Mouse (Mus musculus) liver, postnatal 0 days (tissue): ENCODE measurements around the gene Ipo13. TPM values are rescaled to one million over a fixed set of nuclear protein-coding genes. Genes with fewer than 3 reads are reported as not detected.

ENCODE experiments used
- ATAC-seq: fragments of 200-750 bp; cut with Nextera tagmentation; 2 replicates; pipeline ENCODE4 v1.8.0; 2017; ENCODE audit warnings: mild to moderate bottlenecking, moderate library complexity
- DNase-seq: peaks from one replicate; pipeline ENCODE4 v3.0.0-alpha.2; 2016
- H3K27ac ChIP-seq: fragments of 300-500 bp; sonication (generic); 2 replicates; pipeline ENCODE4 v1.5.1; 2014; ENCODE audit warnings: antibody characterized with exemption, moderate library complexity, mild to moderate bottlenecking, low read depth
- H3K27me3 ChIP-seq: fragments of 300-500 bp; sonication (generic); 2 replicates; pipeline ENCODE4 v1.6.1; 2014; ENCODE audit warnings: low read length, control low read depth, mixed read lengths; ENCODE audit not compliant: insufficient read depth
- H3K36me3 ChIP-seq: fragments of 300-500 bp; sonication (generic); replicated peaks from 2 replicates; pipeline ENCODE4 v1.6.1; 2014; ENCODE audit warnings: mild to moderate bottlenecking, control low read depth, low read length, moderate library complexity, mixed read lengths; ENCODE audit not compliant: insufficient read depth
- H3K4me1 ChIP-seq: fragments of 300-500 bp; sonication (generic); 2 replicates; pipeline ENCODE4 v1.6.1; 2014; ENCODE audit warnings: antibody characterized with exemption, mild to moderate bottlenecking, control low read depth; ENCODE audit not compliant: insufficient read depth
- H3K4me2 ChIP-seq: fragments of 300-500 bp; sonication (generic); 2 replicates; pipeline ENCODE4 v1.6.1; 2014; ENCODE audit warnings: low read depth, mild to moderate bottlenecking, low read length, moderate library complexity, mixed read lengths
- H3K4me3 ChIP-seq: fragments of 300-500 bp; sonication (generic); 2 replicates; pipeline ENCODE4 v1.5.1; 2014; ENCODE audit warnings: low read depth, low read length
- H3K9ac ChIP-seq: fragments of 300-500 bp; sonication (generic); replicated peaks from 2 replicates; pipeline ENCODE4 v1.6.1; 2014; ENCODE audit warnings: mild to moderate bottlenecking, moderate library complexity
- H3K9me3 ChIP-seq: fragments of 300-500 bp; sonication (generic); 2 replicates; pipeline ENCODE4 v1.6.1; 2016; ENCODE audit warnings: mild to moderate bottlenecking, control low read depth, low read length, mixed read lengths
- CTCF ChIP-seq: sonication (generic); IDR thresholded peaks from 2 replicates; pipeline ENCODE4 v1.5.1; 2016; ENCODE audit warnings: antibody characterized with exemption, low read depth
- EP300 ChIP-seq: IDR thresholded peaks from 2 replicates; pipeline ENCODE4 v1.6.1; 2016; ENCODE audit warnings: antibody characterized with exemption, low read depth, mild to moderate bottlenecking
- WGBS: fragments of 180-500 bp; shearing (Covaris S2); extraction: QIAGEN DNeasy Blood & Tissue Kit; methylation state at CpG from one replicate; pipeline ENCODE4 v1.1.7; 2014; ENCODE audit not compliant: insufficient replicate concordance; 5-methylcytosine and 5-hydroxymethylcytosine counted together
- polyA plus RNA-seq: library from polyadenylated mRNA; unstranded; fragments of >200 nt; fragmentation: Nextera tagmentation; extraction: Ambion mirVana; gene quantifications from 2 replicates; pipeline ENCODE4 v1.2.1, GENCODE M21; 2015

Gene Ipo13
- polyA plus RNA-seq, 1 experiment from 2014 or later, result 7.7 TPM

DNA sequence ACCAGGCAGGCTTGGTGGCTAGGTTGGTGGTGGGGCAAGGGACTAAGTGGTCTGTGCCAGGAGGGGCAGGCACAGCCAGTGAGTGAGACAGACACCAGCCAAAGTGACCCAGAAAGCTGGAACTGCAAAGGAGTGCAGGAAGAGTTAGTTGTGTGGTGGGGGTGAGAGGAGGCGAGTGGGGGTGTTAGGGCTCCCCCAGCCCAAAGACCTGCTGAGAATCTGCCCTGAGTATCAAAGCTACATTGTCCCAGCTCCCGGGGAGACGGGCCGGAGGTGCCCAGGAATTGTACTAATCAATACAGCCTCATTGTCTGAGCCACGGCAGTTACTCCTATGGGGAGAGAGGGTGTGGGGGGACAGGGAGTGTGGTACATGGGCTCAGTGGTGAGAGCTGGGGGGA lies 65.3 kb downstream of the Ipo13 start:
- Histone ChIP-seq H3K27ac (no peak overlapping the region), H3K27me3 (no peaks in the 10 kb centered on the region), H3K4me2 (no peak overlapping the region), H3K4me1 (peaks cover 3% of the 10 kb centered on the region; the same call in 1 of the 2 replicates), H3K4me3 (no peak overlapping the region), H3K36me3 (peaks cover 32% of the 10 kb centered on the region), H3K9ac (no peak overlapping the region), H3K9me3 (no peaks in the 10 kb centered on the region)
- TF ChIP-seq CTCF, result no peak
- no peak for TF ChIP-seq EP300
- DNase-seq (no peak), ATAC-seq (no peak)
- 77% methylated on average over 5 of the region's 5 CpGs for WGBS

DNA sequence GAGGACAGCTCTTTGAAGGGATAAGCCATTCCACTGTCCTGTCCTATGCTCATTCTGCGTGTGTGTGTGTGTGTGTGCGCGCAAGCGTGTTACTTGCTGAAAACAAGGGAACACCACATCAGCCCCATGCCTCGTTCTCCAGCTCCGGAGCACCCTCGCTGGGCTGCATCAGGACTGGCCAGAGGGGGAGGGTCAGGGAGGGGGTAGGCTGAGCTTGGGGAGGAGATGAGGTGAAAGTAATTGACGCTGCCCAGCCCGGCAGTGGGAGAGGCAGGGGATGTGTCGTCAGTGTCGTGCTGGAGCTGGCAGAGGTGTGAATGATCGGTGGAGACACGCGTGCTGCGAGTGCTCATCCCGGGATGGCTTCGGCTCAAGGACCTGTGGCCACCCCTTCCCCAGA lies 65.7 kb downstream of the Ipo13 start:
- peaks cover 3% of the 10 kb centered on the region; the same call in 1 of the 2 replicates for H3K4me1 ChIP-seq
- H3K36me3 ChIP-seq, result peaks cover 37% of the 10 kb centered on the region
- no peak overlapping the region for H3K27ac ChIP-seq
- ATAC-seq (no peak), DNase-seq (no peak)
- TF ChIP-seq CTCF (no peak), EP300 (no peak)
- no peak overlapping the region for H3K9ac ChIP-seq
- no peaks in the 10 kb centered on the region for H3K27me3 ChIP-seq
- H3K4me3 ChIP-seq, result no peak overlapping the region
- WGBS, result 73% methylated on average over 17 of the region's 17 CpGs
- no peaks in the 10 kb centered on the region for H3K9me3 ChIP-seq
- H3K4me2 ChIP-seq, result no peak overlapping the region

DNA sequence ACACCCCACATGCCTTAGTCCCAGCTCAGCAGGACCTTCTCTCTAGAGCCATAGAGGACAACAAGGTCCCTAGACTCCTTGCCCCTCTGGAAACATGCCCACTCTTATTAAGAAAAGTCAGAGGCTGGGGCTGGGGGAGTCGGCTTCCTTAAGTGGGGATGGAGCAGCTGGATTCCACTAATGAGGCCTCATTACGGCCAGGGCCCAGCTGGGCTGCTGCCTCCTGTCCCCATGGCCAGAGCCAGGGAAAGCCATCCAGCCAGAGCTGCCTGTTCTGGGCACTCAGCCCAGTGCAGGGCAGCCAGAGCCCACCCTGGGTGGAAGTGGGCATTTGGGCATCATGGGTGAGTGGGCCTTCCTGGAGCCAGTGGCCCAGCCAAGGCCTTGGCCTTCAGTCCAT lies 67.8 kb downstream of the Ipo13 start:
- Histone ChIP-seq H3K27me3 (no peaks in the 10 kb centered on the region), H3K9ac (no peak overlapping the region), H3K9me3 (no peaks in the 10 kb centered on the region), H3K36me3 (peaks cover 49% of the 10 kb centered on the region), H3K27ac (no peak overlapping the region), H3K4me2 (no peak overlapping the region), H3K4me1 (peaks cover 3% of the 10 kb centered on the region; the same call in 1 of the 2 replicates), H3K4me3 (no peak overlapping the region)
- DNase-seq (no peak), ATAC-seq (no peak)
- 69% methylated on average over 2 of the region's 2 CpGs for WGBS
- TF ChIP-seq EP300 (no peak), CTCF (no peak)

DNA sequence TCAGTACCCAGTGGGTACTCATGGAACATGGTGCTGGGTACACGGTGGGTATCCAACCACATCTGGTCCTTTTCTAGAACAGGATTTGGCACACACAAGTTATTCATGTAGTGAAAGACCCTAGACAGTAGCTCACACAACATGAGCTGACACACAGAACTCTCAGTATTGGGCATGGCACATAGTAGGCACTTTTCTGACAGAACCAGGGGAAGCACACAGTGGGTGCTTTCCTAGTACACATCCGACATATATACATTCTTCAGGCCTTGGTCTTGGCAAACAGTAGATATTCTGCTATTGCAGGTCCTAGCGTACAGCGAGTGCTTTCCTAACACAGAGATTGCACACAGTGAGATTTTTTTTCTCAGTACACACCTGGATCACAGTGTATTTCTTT lies 68.5 kb downstream of the Ipo13 start:
- Histone ChIP-seq H3K36me3 (peaks cover 49% of the 10 kb centered on the region), H3K4me3 (no peak overlapping the region), H3K4me2 (no peak overlapping the region), H3K27ac (no peak overlapping the region), H3K27me3 (no peaks in the 10 kb centered on the region), H3K4me1 (no peaks in the 10 kb centered on the region; the same call in 1 of the 2 replicates), H3K9ac (no peak overlapping the region), H3K9me3 (no peaks in the 10 kb centered on the region)
- no peak for ATAC-seq
- no peak for TF ChIP-seq CTCF
- no peak for TF ChIP-seq EP300
- DNase-seq, result no peak
- 96% methylated on average over 4 of the region's 4 CpGs for WGBS

DNA sequence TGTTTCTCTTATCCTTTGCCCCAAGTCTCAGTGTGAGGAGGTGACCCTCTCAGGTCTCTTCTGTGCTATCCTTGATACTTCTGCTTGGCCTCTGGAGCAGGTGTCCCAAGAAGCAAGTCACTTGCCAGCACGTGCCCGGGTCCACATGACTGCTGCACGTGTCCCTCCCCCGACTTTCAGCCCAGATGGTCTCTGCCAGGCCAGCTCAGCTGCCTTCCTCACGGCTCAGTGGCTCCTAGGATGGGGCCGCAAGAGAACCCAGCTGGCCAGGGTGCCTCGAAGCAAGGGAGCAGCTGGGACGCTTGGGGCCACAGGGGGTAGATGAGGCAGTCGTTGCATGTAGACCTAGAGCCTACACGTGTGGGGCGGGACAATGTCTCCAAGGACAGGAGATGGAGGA lies 69.5 kb downstream of the Ipo13 start:
- Histone ChIP-seq H3K9me3 (no peaks in the 10 kb centered on the region), H3K4me3 (no peak overlapping the region), H3K36me3 (peaks cover 53% of the 10 kb centered on the region), H3K27me3 (no peaks in the 10 kb centered on the region), H3K4me1 (peaks cover 7% of the 10 kb centered on the region), H3K4me2 (no peak overlapping the region), H3K27ac (no peak overlapping the region), H3K9ac (no peak overlapping the region)
- ATAC-seq (0 out of 2 replicates have a peak, but pooled peaks have one; percentile 19), DNase-seq (no peak)
- TF ChIP-seq CTCF (no peak), EP300 (no peak)
- 82% methylated on average over 11 of the region's 11 CpGs for WGBS

Other genes starting within 250 kb of the Ipo13 start
- 14.6 TPM in 2 replicates for gene Dmap1, start 232.7 kb downstream of the Ipo13 start, polyA plus RNA-seq
- gene Gm12845, start 190.6 kb downstream of the Ipo13 start, polyA plus RNA-seq, result not detected in 2 replicates
- not detected in 2 replicates for gene Klf17, start 149.4 kb downstream of the Ipo13 start, polyA plus RNA-seq
- gene Slc6a9, start 80.5 kb downstream of the Ipo13 start, polyA plus RNA-seq, result 16.0 and 19.5 TPM in 2 replicates
- 0.15 and 0.34 TPM in 2 replicates for gene Ccdc24, start 42.4 kb downstream of the Ipo13 start, polyA plus RNA-seq
- 0.63 and 0.67 TPM in 2 replicates for gene B4galt2, start 31.5 kb downstream of the Ipo13 start, polyA plus RNA-seq
- 149 and 164 TPM in 2 replicates for gene Atp6v0b, start 27.7 kb downstream of the Ipo13 start, polyA plus RNA-seq
- gene Dph2, start 23.0 kb downstream of the Ipo13 start, polyA plus RNA-seq, result 3.5 and 4.5 TPM in 2 replicates
- 0.88 TPM in 2 replicates for gene Artn, start 14.8 kb upstream of the Ipo13 start, polyA plus RNA-seq
- 4.5 and 5.1 TPM in 2 replicates for gene St3gal3, start 219.9 kb upstream of the Ipo13 start, polyA plus RNA-seq